Mouse (Mus musculus): ENCODE measurements around the gene Rxra.

The Rxra gene

DNA sequence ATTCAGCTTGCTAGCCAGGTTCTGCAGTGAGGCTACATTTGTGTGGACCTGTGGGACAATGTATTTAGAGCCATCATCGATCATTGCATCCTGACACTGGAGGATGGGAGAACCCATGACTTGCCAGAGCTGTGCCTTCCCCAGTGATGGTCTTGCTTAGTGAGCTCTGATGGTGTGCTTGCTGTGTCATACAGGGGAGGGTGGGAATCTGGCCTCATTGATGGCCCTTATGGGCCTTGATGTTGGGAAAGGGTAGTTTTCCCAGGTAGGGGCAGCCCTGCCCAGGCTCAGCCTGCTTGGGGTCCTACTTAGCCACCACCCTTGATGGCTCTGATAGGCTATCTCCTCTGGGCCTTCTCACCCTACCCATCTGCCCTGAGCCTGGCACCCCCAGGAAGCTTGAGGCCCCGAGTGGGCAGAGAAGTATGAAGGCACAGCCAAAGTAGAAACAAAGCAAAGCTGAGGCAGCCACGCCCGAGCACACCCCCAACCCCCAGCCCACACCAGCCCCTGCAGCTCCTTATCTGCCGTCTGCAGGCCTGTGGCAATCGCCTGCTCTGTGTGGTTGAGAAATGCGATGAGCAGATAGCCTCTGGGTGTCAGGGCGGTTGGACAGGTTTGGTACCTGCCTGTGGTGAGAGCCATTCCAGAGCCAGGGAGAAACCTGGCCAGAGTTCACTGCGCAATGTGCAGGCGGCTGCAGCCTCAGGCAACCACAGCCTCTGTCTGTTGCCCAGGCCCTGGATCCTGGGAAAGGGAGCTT lies 26.8 kb downstream of the Rxra start:
- no peak for DNase-seq (ENCODE audit: low spot score)

DNA sequence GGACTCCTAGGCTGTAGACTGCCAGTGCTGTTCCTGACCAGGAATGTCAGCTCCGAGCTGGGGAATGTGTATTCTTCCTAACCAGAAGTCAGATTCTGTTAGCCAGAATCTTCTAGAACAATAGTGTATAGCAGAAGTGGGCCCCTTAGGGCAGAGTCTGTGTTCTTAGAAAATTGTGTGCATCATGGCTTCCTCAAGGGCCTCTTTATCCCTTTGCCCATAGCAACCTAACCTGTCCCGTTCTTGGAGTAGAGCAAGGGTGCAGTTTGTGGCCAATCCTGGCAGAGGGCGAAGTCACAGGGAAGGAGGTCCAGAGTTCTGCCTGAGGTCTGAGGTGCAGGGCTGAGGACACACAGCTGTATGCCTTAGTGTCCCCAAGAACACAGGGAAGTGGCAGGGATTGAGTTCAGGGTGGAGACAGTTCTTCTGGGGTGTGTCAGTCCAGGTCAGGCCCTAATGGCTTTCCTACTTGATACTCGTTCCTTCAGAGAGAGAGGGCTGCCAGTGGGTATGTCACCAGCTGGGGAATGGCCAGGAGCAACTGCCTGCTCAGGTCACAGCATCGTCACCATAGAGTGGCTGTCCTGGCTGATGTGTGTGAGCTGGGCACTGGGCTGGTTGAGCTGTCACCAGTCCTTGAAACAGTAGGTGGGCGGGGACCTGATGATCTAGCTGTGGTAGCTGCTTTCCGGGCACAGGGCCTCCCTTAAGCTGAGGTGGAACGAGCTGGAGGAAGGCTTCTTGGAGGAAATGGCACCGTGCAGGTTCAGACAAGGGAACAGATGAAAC lies 27.8 kb downstream of the Rxra start:
- DNase-seq (ENCODE audit: low spot score) = no peak

DNA sequence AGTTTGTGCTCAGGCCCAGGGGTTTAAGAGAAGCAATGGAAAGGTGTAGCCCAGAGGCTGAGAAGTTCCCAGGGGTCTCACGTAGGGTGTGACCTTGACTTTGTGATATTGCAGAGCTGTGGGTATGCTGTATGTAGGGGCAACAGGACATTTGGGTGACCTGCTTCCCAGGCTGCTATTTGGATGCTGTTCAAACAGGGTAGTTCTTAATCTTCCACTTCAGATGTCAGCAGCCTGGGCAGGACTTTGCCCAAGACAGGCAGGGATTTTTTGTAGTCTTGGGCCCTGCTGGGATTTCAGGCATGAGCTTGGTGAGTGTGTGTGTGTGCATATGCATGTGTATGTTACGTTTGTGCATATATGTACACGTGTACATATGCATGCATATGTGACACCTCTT lies 28.4 kb downstream of the Rxra start:
- no peak for DNase-seq (ENCODE audit: low spot score)

DNA sequence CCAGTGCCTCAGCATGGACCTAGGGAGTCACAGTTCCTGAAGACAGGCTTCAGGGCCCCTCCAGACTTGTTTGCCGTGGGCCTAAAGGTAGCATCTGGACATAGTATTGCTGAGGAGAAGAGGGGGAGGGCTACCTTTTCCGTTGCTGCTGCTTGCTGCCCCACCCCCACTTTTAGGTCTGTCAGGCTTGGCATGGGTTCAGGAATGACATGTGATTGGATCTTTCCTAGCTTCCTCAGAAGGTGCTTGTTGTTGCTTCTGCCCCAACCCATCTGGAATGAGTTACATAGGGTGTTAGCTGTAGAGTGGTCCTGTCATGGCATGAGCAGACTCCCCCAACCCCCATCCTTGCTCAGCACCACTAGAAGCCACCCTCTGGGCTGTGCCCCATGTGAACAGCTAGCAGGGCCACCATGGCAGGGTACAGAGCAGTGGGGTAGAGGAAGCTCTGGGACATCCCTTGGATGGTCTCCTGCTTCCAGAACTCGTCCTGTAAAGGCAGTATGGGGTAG lies 34.7 kb downstream of the Rxra start:
- no peak for DNase-seq (ENCODE audit: low spot score)

DNA sequence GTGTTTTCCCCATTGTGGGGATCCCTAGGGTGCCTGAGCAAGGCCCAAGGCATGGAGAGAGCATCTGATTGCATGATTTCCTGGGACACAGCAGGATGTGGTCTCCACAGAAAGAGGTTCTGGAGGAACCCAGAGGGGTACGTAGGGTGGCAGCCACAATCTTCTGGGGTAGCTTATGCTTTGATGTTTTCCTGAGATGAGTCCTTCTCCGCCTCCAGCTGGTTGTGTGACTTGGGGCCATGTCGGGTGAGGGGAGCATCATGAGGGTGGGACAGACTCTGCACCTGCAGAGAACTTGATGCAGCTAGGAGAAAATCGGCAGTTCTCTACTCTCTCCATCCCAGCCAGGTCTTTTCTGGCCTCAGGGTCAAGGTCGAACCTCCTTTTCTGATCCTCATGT lies 36.4 kb downstream of the Rxra start:
- no peak for DNase-seq (ENCODE audit: low spot score)

DNA sequence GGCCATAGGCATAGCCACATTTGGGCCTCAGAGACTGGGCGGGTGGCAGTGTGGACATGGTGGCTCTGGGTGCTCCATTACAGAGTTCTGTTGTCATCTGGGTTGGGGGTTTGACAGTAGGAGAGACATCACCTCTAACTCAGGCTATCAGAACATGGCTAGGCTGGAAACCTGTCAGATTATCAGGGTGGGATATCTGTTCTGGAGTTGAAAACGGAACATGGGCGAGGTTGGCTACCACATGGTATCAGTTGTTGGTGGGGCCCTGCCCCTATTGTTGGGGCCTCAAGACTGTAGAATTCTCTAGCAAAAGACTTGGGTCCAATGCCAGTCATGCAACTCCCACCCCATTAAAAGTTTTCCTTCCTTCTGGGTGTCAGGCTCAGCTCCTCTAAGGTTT lies 37.1 kb downstream of the Rxra start:
- DNase-seq (ENCODE audit: low spot score) = no peak

DNA sequence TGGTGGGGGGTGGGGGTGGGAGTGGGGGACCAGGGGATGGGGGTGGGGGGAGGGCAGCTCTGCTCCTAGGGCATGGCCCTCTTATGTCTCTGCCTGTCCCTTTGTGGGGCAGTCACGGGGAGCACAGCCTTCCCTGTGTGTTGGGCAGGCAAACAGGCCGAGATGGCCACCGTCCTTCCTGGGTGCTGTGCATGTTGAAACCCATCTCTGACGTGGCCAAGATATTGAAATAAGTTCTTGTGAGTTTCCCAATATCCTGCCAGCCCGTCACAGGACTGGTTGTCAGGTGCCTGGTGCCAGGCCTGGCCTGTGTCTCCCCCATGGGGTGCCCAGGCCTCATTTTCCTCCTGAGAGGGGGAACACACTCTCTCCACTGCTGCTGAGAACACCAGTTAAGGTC lies 37.9 kb downstream of the Rxra start:
- no peak for DNase-seq (ENCODE audit: low spot score)

DNA sequence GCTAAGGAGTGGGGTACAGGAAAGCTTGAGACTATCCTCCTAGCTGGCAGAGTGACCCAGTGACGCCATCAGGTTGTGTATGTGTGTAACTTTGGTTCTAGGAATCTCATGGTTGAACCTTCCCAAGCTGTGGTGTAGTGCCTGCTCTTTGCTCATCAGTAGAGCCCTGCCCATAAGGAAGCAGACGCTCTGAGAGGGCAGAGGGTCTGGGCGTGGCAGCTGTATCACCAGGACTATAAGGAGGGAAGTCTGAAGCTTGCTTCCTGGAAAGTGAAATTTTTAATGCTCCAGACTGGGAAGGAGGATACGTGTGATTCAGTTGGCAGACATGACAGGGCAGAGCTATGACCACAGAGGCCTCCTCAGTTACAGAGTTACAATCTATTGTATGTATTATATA lies 39.0 kb downstream of the Rxra start:
- no peak for DNase-seq (ENCODE audit: low spot score)

DNA sequence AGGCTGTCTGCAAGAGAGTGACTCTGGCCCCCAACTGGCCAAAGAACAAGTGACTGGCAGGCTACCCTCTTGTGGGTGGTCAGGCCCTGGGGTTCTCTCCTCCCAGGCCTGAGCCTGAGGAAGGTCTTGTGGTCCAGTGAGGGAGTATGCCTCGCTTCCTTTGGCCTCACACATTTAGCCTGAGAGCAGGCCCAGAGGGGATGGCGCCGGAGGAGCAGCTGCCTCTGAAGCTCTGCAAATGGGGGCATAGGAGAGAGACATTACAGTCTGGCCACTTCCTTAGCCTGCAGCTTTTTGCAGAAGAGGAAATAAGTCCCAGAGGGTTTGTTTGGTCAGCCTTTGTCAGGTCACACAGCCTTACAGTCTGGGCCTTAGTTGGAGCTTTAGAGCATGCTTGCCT lies 40.1 kb downstream of the Rxra start:
- no peak for DNase-seq (ENCODE audit: low spot score)

DNA sequence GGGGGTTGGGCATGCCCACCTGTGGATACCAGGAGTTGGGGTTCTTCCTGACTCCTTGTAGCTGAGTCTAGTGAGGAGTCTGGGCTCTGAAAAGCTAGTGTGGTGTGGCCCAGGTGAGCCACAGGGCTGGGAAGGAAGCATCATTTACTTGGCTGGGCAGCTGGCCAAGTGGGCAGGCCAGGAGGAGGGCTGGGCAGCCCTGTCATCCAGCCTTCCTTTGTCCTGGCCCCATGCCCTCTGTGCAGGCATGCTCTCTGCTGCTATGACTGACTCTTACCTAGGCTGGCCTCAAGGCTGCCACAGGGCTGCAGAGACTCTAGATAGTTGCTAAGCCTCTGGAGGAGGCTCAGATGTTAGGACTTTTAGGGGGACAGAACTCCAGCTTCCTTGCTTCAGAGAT lies 42.0 kb downstream of the Rxra start:
- peak; percentile 38 for DNase-seq (ENCODE audit: low spot score)

DNA sequence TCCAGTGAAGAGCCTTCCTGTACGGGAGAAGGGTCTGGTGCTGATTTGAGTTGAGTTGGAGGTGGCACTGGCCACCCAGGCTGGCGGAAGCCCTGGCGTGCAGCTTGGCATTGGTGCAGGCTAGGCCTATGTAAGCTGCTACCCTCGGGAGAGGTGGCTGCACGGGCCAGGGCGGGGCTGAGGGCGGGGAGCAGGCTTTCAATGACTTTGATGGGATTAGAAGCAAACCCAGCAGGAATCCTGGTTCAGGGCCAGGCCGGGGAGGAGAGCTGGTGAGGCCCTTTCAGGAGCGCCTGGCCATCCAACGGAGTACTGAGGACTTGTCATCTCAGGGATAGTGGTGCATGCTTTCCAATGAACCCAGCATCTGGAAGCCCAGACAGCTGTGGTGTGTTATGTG lies 43.4 kb downstream of the Rxra start:
- DNase-seq (ENCODE audit: low spot score) = no peak

DNA sequence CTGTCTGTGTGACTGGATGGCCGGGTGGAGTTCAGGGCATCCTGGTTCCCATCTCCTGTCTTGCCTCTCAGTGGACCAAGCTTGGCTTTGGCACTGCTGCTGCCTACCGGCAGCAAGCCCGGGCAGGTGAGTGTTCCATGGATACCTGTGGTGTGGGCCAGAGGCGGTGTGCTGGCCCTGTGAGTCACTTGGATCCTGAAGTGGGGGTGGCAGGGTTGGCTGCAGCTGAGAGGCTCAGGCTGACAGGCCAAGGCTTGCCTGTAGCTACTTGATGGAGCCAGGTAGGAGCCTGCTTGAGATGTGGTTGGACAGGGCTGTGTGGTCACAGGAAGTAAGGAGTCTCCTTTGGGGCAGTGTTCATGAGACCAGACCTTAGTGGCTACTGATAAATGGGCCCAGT lies 45.4 kb downstream of the Rxra start:
- no peak for DNase-seq (ENCODE audit: low spot score)

DNA sequence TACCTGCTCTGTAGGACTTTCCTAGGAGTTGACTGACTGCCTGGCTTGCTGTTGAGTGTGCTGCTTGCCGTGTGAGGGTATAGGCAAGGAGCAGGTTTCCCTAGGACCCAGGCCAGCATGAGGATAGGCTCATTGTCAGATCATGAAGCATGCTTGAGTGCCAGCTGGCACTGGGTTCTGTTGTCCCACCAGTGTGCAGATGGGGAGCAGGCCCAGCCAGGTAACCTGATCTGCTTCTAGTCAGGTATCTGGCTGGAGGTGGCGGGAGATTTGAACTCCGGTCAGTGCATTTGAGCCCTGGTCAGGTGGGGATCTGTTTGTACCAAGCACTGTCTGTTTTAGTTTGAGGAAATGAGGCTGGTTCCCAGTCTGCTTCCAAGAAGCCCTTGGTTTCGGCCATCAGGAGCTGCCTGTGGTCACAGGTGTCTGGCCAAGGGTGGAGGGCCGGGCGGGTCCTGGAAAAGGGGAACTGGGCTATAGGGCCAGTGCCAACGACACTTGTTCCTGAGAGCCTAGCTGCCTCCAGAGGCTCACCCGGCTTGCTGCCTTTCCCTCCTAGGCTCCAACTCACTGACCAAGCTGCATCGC lies 48.6 kb downstream of the Rxra start:
- DNase-seq (ENCODE audit: low spot score) = no peak

DNA sequence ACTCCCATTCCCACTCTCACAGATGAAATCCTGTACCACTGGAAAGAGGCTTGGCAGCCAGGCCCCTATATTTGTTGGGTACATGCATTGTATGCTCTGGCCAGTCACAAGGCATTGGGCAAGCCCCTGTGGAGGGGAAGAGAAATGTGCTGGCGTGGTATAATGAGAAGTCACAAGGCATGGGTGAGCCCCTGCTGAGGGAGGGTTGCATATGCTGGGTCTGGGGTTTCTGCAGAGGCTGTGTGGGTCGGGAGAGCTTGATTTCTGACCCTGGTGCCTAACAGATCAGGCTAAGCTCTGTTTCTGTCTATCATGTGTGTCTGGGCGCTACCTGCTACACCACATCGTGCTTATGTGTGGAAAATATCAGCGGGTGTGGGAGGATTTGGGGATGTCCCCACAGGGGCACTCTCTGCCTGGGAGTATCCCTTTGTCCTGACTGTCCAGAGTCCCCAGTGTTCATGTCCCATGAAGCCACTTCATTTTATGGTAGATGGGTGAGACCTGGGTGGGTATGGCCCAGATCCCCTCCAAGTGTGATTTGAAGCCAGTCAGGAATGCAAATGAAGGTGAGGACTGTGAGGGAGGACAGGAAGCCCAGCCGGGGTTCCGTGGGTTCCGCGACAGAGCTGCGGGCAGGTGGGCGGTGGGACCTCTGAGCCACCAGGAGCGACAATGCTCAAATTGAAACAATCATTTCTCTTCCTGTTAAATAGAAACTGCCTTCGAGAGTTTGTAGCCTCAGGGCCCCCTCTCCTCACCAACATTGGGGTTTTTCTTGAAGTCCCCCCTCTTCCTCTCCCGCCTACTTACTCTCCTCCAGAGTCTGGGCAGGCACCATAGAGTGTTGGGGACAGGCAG lies 52.0 kb downstream of the Rxra start:
- no peak for DNase-seq (ENCODE audit: low spot score)

DNA sequence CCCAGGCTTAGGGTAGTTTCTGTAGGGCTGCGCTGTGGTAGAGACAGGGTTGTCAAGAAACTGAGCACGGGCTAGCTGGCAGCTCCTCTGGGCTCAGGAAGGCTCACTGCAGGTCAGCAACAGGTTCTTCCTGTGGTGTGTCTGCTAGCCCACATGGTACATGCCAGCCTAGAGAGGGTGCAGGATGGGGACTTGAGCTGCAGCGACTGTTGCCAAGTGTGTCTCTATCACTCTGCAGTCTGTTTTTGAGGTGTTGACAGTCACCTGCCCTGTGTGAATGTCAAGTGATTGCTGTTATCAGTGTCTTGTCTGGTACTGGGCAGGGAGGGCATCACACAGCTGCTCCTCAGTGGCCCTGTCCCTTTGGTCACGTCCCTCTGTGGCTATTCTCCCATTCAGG lies 52.8 kb downstream of the Rxra start:
- no peak for DNase-seq (ENCODE audit: low spot score)

DNA sequence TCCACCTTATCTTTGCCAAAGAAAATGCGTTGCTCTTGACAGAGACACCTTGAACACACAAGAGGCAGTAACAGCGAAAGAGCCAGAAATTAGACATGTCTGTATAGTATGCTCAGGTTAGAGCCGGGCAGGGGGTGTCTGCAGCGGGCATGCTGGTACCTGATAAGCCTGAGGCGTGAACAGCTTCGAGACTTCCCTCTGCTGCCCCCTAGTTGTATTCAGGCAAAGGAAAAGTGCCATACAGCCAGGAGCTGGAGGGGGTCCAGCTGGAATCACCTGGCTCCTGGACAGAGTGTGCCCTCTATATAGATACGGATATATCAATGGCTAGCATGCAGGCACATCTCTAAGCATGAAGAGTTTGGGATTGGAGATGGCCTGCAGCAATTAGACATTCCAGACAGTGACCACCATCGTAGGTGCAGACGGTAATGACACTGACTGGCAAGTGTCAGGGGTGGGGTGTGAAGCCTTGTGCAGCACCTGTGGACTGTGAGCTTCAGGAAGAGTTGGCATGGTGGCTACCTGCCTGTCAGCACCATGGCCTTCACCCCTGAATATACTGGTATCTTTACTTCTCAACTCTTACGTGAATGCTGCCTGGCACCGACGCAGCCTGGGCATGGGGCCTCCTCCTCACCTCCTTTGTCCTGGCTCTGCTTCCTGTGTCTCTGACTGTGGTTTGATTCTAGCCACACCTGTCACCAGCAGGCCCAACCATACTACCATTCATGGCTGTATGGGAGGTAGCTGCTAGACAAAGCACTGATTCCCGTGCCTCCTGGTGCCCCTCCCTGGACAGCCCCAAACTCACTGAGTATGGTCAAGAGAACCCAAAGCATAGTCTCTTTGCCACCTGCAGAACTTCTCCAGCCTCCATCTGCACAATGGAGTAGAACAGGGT lies 54.0 kb downstream of the Rxra start:
- no peak for DNase-seq (ENCODE audit: low spot score)

DNA sequence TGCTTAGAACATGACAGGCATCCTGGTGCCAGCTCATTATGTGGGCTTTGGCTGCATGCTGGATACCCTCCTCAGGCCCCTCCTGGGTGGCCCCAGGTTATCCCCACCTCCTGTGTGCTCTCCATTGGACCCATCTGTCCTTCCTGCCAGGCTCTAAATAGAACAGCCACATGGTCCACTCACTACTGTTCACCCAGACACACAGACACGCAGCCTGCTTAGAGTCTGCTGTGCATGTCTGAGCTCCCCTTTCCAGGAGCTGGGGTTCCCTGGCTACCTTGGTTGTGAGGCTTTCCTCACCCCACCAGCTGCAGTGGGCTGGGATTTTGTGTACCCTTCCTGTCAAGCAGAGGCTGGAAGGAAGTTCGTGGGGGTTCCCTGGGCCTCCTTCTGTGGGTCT lies 56.8 kb downstream of the Rxra start:
- no peak for DNase-seq (ENCODE audit: low spot score)

DNA sequence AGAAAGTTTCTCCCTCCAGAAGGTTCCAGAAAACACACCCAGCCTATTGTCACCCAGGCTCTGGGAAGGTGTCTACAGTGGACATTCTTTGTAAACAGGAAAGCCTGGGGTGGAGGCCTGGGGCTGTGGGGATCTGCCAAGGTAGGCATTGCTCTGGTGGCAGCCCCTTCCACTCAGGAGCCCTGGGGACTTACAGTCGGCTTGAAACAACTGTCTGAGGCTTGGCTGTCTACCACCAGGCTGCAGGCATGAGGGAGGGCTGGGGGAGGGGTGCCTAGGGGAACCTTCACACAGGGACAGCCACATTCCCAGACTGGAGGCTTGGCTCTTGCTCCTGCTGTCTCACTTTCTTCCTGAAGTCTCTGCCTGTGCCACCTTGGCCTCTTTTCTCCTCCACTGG lies 58.1 kb downstream of the Rxra start:
- no peak for DNase-seq (ENCODE audit: low spot score)

DNA sequence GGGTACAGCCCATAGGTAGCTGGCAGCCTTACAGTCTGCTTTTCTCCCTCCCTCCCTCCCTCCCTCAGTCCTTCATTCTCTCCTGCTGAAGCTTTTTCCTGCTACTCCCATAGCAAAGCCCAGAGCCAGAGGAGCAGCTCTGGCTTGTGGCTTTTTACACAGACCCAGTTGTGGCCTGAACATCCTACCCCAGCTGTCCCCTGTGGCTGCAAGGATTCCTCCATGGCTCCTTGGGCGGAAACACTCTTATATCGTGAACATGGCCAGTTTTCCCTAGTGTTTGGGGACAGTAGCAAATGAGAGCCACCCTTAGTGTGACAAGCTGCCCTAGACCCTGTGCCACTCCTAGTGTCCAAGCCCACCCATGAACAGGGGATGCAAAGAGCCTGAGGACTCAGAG lies 58.6 kb downstream of the Rxra start:
- no peak for DNase-seq (ENCODE audit: low spot score)

DNA sequence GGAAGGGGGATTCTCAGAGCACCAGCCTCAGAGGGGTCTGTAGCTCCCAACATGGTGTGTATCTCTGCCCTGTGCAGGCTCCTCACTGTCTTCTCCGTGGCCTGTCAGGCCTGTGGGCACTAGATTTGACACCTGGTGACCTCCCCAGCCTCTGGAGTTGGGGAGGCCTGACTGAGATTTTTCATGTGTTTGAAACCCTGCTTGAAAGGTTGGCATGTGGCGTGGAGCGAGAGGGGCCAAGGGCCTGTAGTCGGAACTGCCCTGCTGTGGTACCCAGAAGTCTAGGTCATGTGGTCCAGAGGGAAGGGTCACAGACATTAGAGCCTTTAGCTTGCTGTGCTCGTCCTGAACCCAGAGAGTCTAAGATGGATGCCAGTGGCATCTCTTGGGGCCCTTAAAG lies 60.6 kb downstream of the Rxra start:
- no peak for DNase-seq (ENCODE audit: low spot score)

DNA sequence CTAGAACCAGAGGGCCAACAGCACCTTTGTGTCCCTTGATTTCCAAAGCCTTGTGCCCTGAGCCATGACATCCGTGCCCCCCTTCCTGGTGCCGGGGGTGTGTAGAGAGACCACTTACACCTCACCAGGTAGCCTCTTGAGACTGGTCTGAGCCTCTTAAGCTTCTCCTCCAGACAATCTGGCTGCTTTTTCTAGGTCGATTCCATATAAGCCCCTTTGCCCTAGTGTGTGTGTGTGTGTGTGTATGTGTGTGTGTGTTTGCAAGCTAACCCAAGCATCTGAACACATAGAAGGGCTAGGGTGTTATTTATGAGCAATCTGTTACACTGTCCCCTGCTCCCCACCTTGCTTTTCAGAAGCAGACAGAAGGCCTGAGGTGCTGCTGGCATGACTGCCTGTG lies 62.2 kb downstream of the Rxra start:
- no peak for DNase-seq (ENCODE audit: low spot score)

Data from ovary, postnatal 10 days (tissue).